Mouse (Mus musculus) G1E (cell line): ENCODE measurements at regions not wholly inside any gene's neighbourhood (a gene's known extent, or its start where the extent isn't known, plus 50 kb on each side); places are given as distances from the start of the nearest gene placed in this dataset.

Experiments used
- CTCF ChIP-seq: IDR thresholded peaks from 2 replicates; pipeline ENCODE4 v1.5.1; 2012; ENCODE audit warnings: low read depth, low read length, inconsistent platforms, mixed read lengths
- TAL1 ChIP-seq: conservative IDR thresholded peaks from 2 replicates; pipeline ENCODE4 v1.6.1; 2012; ENCODE audit warnings: low read depth, low read length, inconsistent platforms, mixed read lengths

DNA sequence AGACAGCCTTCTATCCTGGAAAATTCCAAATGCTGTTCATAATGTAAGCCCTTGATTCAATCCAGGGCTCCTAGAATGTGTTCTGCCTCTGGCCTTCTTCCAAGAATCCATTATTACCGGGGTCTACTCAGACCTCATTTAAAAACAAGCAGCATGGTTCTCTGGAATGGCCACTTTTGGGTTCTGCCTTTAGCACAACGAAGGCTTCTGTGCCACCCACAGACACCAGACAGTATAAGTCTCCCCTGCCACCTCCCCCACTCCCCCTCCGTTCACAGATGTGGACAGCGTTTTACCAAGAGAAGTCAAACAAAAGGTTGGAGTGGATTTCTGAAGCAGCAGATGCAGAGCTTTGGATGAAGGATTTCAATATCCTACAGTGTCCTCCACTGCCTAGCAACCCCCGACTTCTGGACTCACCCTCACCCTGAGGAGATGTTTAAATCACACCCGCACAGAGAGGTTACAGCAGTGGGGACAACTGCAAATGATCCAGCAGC is 85.3 kb downstream of the Kbtbd8 start:
- no peak for TF ChIP-seq CTCF
- TF ChIP-seq TAL1: no peak
